Mouse (Mus musculus) heart, embryonic 13.5 days (tissue): ENCODE data around the gene Gm38100. TPM values are rescaled to one million over a fixed set of nuclear protein-coding genes. Genes with fewer than 3 reads are reported as not detected.

Experiments used
- ATAC-seq: fragments of 200-750 bp; cut with Nextera tagmentation; 2 replicates; pipeline ENCODE4 v1.8.0; 2017; ENCODE audit warnings: moderate TSS enrichment; ENCODE audit not compliant: insufficient number of reproducible peaks, low FRiP score, low TSS enrichment; ENCODE audit errors: extremely low read depth
- H3K27ac ChIP-seq: fragments of 300-500 bp; sonication (generic); replicated peaks from 2 replicates; pipeline ENCODE4 v1.5.1; 2015; ENCODE audit warnings: moderate library complexity, mild to moderate bottlenecking, inconsistent platforms
- H3K27me3 ChIP-seq: fragments of 300-500 bp; sonication (generic); replicated peaks from 2 replicates; pipeline ENCODE4 v1.6.1; 2015; ENCODE audit warnings: mild to moderate bottlenecking, inconsistent platforms
- H3K36me3 ChIP-seq: fragments of 300-500 bp; sonication (generic); 2 replicates; pipeline ENCODE4 v1.6.1; 2015; ENCODE audit warnings: mild to moderate bottlenecking, inconsistent platforms
- H3K4me1 ChIP-seq: fragments of 300-500 bp; sonication (generic); 2 replicates; pipeline ENCODE4 v1.6.1; 2015; ENCODE audit warnings: inconsistent platforms
- H3K4me2 ChIP-seq: fragments of 300-500 bp; sonication (generic); 2 replicates; pipeline ENCODE4 v1.6.1; 2015; ENCODE audit warnings: inconsistent platforms, mild to moderate bottlenecking, moderate library complexity
- H3K4me3 ChIP-seq: fragments of 300-500 bp; sonication (generic); 2 replicates; pipeline ENCODE4 v1.5.1; 2015; ENCODE audit warnings: moderate library complexity, mild to moderate bottlenecking, inconsistent platforms
- H3K9ac ChIP-seq: fragments of 300-500 bp; sonication (generic); 2 replicates; pipeline ENCODE4 v1.6.1; 2015; ENCODE audit warnings: inconsistent platforms, mild to moderate bottlenecking, moderate library complexity
- H3K9me3 ChIP-seq: fragments of 300-500 bp; sonication (generic); 2 replicates; pipeline ENCODE4 v1.6.1; 2016; ENCODE audit warnings: inconsistent platforms
- WGBS: fragments of 180-500 bp; shearing (Covaris S2); methylation state at CpG from one replicate; pipeline ENCODE4 v1.1.7; 2015; ENCODE audit warnings: mixed read lengths; 5-methylcytosine and 5-hydroxymethylcytosine counted together
- polyA plus RNA-seq: library from polyadenylated mRNA; unstranded; fragments of >200 nt; fragmentation: Nextera tagmentation; extraction: Ambion mirVana; gene quantifications from 2 replicates; pipeline ENCODE4 v1.2.1, GENCODE M21; 2015

Gene Gm38100
- polyA plus RNA-seq, 1 experiment from 2014 or later, result not detected

- Histone ChIP-seq H3K4me1 (0 out of 2 replicates have a peak, but pooled peaks cover 3% of the 10 kb centered on the region), H3K36me3 (no peaks in the 10 kb centered on the region), H3K27ac (no peak overlapping the region), H3K4me2 (no peak overlapping the region), H3K9me3 (no peaks in the 10 kb centered on the region), H3K9ac (no peak overlapping the region), H3K27me3 (no peaks in the 10 kb centered on the region), H3K4me3 (no peak overlapping the region)
- WGBS, result 51% methylated on average over 7 of the region's 7 CpGs
- ATAC-seq, result no peak
Observed at GRCm38 (mm10) chr1:175923848-175924787, 4.0 kb downstream of the Gm38100 start.

DNA sequence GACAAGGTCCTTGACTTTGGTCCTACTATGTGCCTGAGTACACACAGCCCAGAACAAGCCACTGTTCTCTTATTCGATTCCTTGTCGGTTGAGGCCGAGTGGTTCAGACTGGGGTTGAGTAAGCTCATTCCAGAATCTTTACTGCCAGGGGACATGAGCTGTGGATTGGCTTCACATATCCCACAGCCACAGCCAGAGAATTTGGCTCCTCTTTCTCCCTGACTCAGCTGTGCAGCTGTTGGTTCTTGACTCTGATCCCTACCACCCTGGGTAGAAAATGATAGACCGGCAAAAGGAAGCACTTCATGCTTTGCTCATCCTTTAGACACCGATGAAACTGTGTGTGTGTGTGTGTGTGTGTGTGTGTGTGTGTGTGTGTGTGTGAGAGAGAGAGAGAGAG is 11.3 kb downstream of the Gm38100 start:
- 92% methylated on average over 5 of the region's 5 CpGs for WGBS
- Histone ChIP-seq H3K27ac (no peak overlapping the region), H3K9me3 (no peaks in the 10 kb centered on the region), H3K36me3 (no peaks in the 10 kb centered on the region), H3K4me2 (no peak overlapping the region), H3K4me1 (no peaks in the 10 kb centered on the region), H3K27me3 (no peaks in the 10 kb centered on the region; the same call in 1 of the 2 replicates), H3K4me3 (no peak overlapping the region), H3K9ac (no peak overlapping the region)
- no peak for ATAC-seq

GRCm38 (mm10) chr1:175936282-175936737 is 16.2 kb downstream of the Gm38100 start:
- H3K4me3 ChIP-seq, result peak overlapping the region; percentile 28; the same call in 1 of the 2 replicates
- no peak overlapping the region for H3K27ac ChIP-seq
- no peaks in the 10 kb centered on the region; the same call in 1 of the 2 replicates for H3K27me3 ChIP-seq
- no peak for ATAC-seq
- WGBS, result 7% methylated on average over 11 of the region's 11 CpGs
- no peaks in the 10 kb centered on the region for H3K36me3 ChIP-seq
- peak overlapping the region; percentile 65 for H3K4me2 ChIP-seq
- H3K9me3 ChIP-seq, result no peaks in the 10 kb centered on the region
- peak overlapping the region; percentile 66 for H3K9ac ChIP-seq
- H3K4me1 ChIP-seq, result no peaks in the 10 kb centered on the region

- Histone ChIP-seq H3K4me3 (no peak overlapping the region), H3K9ac (no peak overlapping the region), H3K4me2 (no peak overlapping the region), H3K27me3 (no peaks in the 10 kb centered on the region; the same call in 1 of the 2 replicates), H3K9me3 (no peaks in the 10 kb centered on the region), H3K4me1 (no peaks in the 10 kb centered on the region), H3K27ac (no peak overlapping the region), H3K36me3 (no peaks in the 10 kb centered on the region)
- ATAC-seq, result no peak
- 79% methylated on average over 3 of the region's 3 CpGs for WGBS
Observed at GRCm38 (mm10) chr1:175938731-175939130, 18.6 kb downstream of the Gm38100 start.

DNA sequence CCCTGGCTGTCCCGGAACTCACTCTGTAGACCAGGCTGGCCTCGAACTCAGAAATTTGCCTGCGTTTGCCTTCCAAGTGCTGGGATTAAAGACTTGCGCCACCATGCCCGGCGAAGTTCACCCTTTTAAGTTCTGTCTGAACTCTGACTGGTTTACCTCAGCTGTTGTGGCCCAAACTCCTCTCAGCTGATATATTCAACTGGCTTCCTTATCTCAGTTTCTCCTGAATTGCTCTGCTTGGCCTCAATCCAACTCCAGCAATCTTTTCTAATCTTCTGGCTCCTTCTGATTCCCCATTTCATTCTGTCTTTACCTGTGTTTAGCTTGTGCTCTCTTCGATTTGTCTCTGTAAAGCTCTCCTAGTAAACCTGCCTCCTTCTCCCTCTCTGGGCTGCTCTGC is 23.0 kb downstream of the Gm38100 start:
- H3K27me3 ChIP-seq, result no peaks in the 10 kb centered on the region
- H3K9ac ChIP-seq, result no peak overlapping the region
- no peaks in the 10 kb centered on the region for H3K9me3 ChIP-seq
- 73% methylated on average over 7 of the region's 7 CpGs for WGBS
- no peaks in the 10 kb centered on the region for H3K4me1 ChIP-seq
- H3K4me2 ChIP-seq, result no peak overlapping the region
- ATAC-seq, result no peak
- H3K4me3 ChIP-seq, result no peak overlapping the region
- H3K27ac ChIP-seq, result no peak overlapping the region
- no peaks in the 10 kb centered on the region for H3K36me3 ChIP-seq

DNA sequence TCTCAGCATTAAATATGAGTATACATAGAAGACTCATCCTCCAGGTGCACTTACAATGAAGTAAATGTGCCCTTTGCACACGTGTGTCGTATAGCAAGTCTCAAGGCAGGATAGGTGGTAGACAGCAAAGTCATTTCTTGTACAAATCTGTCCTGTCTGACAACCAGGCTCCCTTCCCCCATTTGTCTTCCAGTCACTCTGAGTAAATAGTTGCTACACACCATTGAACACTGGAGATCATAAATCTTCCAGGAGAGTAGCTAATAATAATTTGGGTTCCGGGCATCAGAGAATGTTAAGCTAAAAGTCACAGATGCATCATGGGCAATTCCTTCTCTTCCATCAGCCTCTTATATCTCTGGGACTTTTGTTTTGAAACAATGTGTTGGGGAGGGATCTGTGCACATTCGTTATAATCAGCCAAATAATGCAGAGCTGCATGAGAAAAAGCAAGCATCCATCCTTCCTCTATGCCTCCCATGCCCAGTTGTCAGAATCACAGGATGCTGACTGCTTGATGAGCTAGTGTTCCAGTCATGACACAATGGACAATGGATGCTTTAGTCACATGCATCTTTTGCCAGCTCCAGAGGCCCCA is 26.7 kb downstream of the Gm38100 start:
- H3K27me3 ChIP-seq, result no peaks in the 10 kb centered on the region
- no peaks in the 10 kb centered on the region for H3K9me3 ChIP-seq
- no peak overlapping the region for H3K9ac ChIP-seq
- no peak overlapping the region for H3K27ac ChIP-seq
- no peak for ATAC-seq
- no peaks in the 10 kb centered on the region for H3K4me1 ChIP-seq
- WGBS, result 69% methylated on average over 4 of the region's 4 CpGs
- H3K4me3 ChIP-seq, result no peak overlapping the region
- H3K4me2 ChIP-seq, result no peak overlapping the region
- H3K36me3 ChIP-seq, result no peaks in the 10 kb centered on the region

DNA sequence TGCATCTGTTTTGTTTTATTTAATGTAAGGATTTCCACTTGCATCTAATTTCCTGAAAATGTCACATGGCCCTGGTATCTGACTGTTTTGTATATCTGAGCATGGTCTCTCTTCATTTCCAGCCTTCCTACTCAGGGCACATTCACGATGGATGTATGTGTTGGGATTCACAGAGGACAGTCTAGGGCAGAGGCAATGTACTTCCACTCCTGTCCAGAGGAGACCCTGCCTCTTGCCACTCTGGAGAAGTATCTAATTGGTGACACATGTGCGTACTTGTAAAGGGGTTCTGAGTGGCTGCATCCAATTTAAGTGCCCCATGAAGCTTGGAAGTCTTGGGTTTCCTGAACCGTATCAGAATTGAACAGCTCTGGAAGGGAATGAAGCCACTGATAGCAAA is 30.3 kb downstream of the Gm38100 start:
- Histone ChIP-seq H3K27me3 (no peaks in the 10 kb centered on the region), H3K9me3 (0 out of 2 replicates have a peak, but pooled peaks cover 4% of the 10 kb centered on the region), H3K4me3 (no peak overlapping the region), H3K9ac (no peak overlapping the region), H3K27ac (no peak overlapping the region), H3K36me3 (no peaks in the 10 kb centered on the region), H3K4me1 (no peaks in the 10 kb centered on the region), H3K4me2 (no peak overlapping the region)
- 73% methylated on average over 3 of the region's 3 CpGs for WGBS
- ATAC-seq, result no peak

- Histone ChIP-seq H3K4me2 (no peak overlapping the region), H3K9me3 (0 out of 2 replicates have a peak, but pooled peaks cover 4% of the 10 kb centered on the region), H3K27me3 (no peaks in the 10 kb centered on the region), H3K27ac (no peak overlapping the region), H3K9ac (no peak overlapping the region), H3K4me1 (no peaks in the 10 kb centered on the region), H3K4me3 (no peak overlapping the region), H3K36me3 (no peaks in the 10 kb centered on the region)
- 80% methylated on average over 2 of the region's 2 CpGs for WGBS
- ATAC-seq, result no peak
Observed at GRCm38 (mm10) chr1:175950851-175951250, 30.7 kb downstream of the Gm38100 start.

- H3K27ac ChIP-seq, result no peak overlapping the region
- H3K4me1 ChIP-seq, result no peaks in the 10 kb centered on the region
- no peak; the same call in 1 of the 2 replicates for ATAC-seq
- H3K27me3 ChIP-seq, result no peaks in the 10 kb centered on the region
- H3K4me2 ChIP-seq, result no peak overlapping the region
- H3K4me3 ChIP-seq, result no peak overlapping the region
- WGBS, result 67% methylated on average over 2 of the region's 2 CpGs
- H3K36me3 ChIP-seq, result no peaks in the 10 kb centered on the region
- no peak overlapping the region for H3K9ac ChIP-seq
- no peaks in the 10 kb centered on the region for H3K9me3 ChIP-seq
Observed at GRCm38 (mm10) chr1:175961786-175962185, 41.7 kb downstream of the Gm38100 start.

- Histone ChIP-seq H3K36me3 (no peaks in the 10 kb centered on the region), H3K4me1 (no peaks in the 10 kb centered on the region), H3K27ac (no peak overlapping the region), H3K4me3 (no peak overlapping the region), H3K4me2 (no peak overlapping the region), H3K27me3 (no peaks in the 10 kb centered on the region), H3K9ac (no peak overlapping the region), H3K9me3 (no peaks in the 10 kb centered on the region)
- ATAC-seq, result no peak
- 73% methylated on average over 5 of the region's 5 CpGs for WGBS
Observed at GRCm38 (mm10) chr1:175967004-175967745, 47.0 kb downstream of the Gm38100 start.

- H3K36me3 ChIP-seq, result no peaks in the 10 kb centered on the region
- H3K9ac ChIP-seq, result no peak overlapping the region
- no peaks in the 10 kb centered on the region for H3K4me1 ChIP-seq
- ATAC-seq, result no peak
- no peak overlapping the region for H3K4me3 ChIP-seq
- H3K9me3 ChIP-seq, result no peaks in the 10 kb centered on the region
- WGBS, result 79% methylated on average over 5 of the region's 5 CpGs
- no peak overlapping the region for H3K4me2 ChIP-seq
- H3K27me3 ChIP-seq, result no peaks in the 10 kb centered on the region
- H3K27ac ChIP-seq, result no peak overlapping the region
Observed at GRCm38 (mm10) chr1:175970710-175971109, 50.6 kb downstream of the Gm38100 start.
